Mouse (Mus musculus): ENCODE measurements around the gene Trp53i11.

Gene Trp53i11

GRCm38 (mm10) chr2:93172460-93172859 is 14.9 kb upstream of the Trp53i11 start:
- no peak for DNase-seq

GRCm38 (mm10) chr2:93174159-93174558 is 13.2 kb upstream of the Trp53i11 start:
- DNase-seq: no peak

- DNase-seq: peak; percentile 46 to 56
Observed at GRCm38 (mm10) chr2:93175278-93175677, 12.1 kb upstream of the Trp53i11 start.

GRCm38 (mm10) chr2:93175721-93176120 is 11.6 kb upstream of the Trp53i11 start:
- DNase-seq: no peak

GRCm38 (mm10) chr2:93176193-93176798 is 11.1 kb upstream of the Trp53i11 start:
- DNase-seq: no peak

- DNase-seq: no peak
Observed at GRCm38 (mm10) chr2:93176871-93177667, 10.3 kb upstream of the Trp53i11 start.

GRCm38 (mm10) chr2:93177668-93178312 is 9.6 kb upstream of the Trp53i11 start:
- DNase-seq: no peak

GRCm38 (mm10) chr2:93178313-93178677 is 9.1 kb upstream of the Trp53i11 start:
- DNase-seq: no peak

GRCm38 (mm10) chr2:93179603-93180002 is 7.7 kb upstream of the Trp53i11 start:
- no peak for DNase-seq

- DNase-seq: peak; percentile 41 to 66
Observed at GRCm38 (mm10) chr2:93180077-93180844, 7.1 kb upstream of the Trp53i11 start.

- no peak for DNase-seq
Observed at GRCm38 (mm10) chr2:93182859-93183258, 4.5 kb upstream of the Trp53i11 start.

- peak in 1 of 2 experiments; percentile 14 for DNase-seq
Observed at GRCm38 (mm10) chr2:93188020-93188760, 842 bp downstream of the Trp53i11 start.

- peak; percentile 59 to 72 for DNase-seq
Observed at GRCm38 (mm10) chr2:93188761-93189458, 1.6 kb downstream of the Trp53i11 start.

- DNase-seq: peak; percentile 29 to 52
Observed at GRCm38 (mm10) chr2:93190771-93191487, 3.6 kb downstream of the Trp53i11 start.

- DNase-seq: no peak
Observed at GRCm38 (mm10) chr2:93191488-93192181, 4.3 kb downstream of the Trp53i11 start.

GRCm38 (mm10) chr2:93192182-93192560 is 4.8 kb downstream of the Trp53i11 start:
- no peak for DNase-seq

GRCm38 (mm10) chr2:93192671-93193080 is 5.3 kb downstream of the Trp53i11 start:
- DNase-seq: peak in 1 of 2 experiments; percentile 56

- no peak for DNase-seq
Observed at GRCm38 (mm10) chr2:93193806-93194205, 6.5 kb downstream of the Trp53i11 start.

- DNase-seq: peak; percentile 89 to 98
Observed at GRCm38 (mm10) chr2:93198846-93199245, 11.5 kb downstream of the Trp53i11 start.

- DNase-seq: peak; percentile 87 to 92
Observed at GRCm38 (mm10) chr2:93199531-93199974, 12.2 kb downstream of the Trp53i11 start.

Measured in kidney, postnatal 25 days (tissue).